Mouse (Mus musculus) bone marrow, adult 2 months (tissue): ENCODE results near the gene Rimbp3. TPM values are rescaled to one million over a fixed set of nuclear protein-coding genes. Genes with fewer than 3 reads are reported as not detected.

Experiments used
- H3K27ac ChIP-seq: fragments of 200-500 bp; 2 replicates; pipeline ENCODE4 v1.5.1; 2012; ENCODE audit warnings: low read depth, mild to moderate bottlenecking, control low read depth, inconsistent platforms, low read length; ENCODE audit not compliant: control insufficient read depth, poor library complexity, insufficient read depth
- H3K4me1 ChIP-seq: fragments of 200-500 bp; 2 replicates; pipeline ENCODE4 v1.6.1; 2011; ENCODE audit warnings: low read length; ENCODE audit not compliant: control insufficient read depth, insufficient read depth
- H3K4me3 ChIP-seq: fragments of 200-500 bp; replicated peaks from 2 replicates; pipeline ENCODE3; 2011; ENCODE audit warnings: mild to moderate bottlenecking, low read depth, low read length, control low read depth; ENCODE audit not compliant: control insufficient read depth
- CTCF ChIP-seq: fragments of 200-500 bp; IDR thresholded peaks from 2 replicates; pipeline ENCODE4 v1.5.1; 2011; ENCODE audit warnings: low read length, control low read depth; ENCODE audit not compliant: control insufficient read depth, insufficient read depth
- POLR2A ChIP-seq: fragments of 200-500 bp; IDR thresholded peaks from 2 replicates; pipeline ENCODE4 v1.6.1; 2011; ENCODE audit warnings: low read depth, mild to moderate bottlenecking, control low read depth, low read length, borderline replicate concordance; ENCODE audit not compliant: control insufficient read depth
- WGBS: fragments of 180-500 bp; shearing (Covaris S2); methylation state at CpG from one replicate; pipeline ENCODE4 v1.1.7; 2018; 5-methylcytosine and 5-hydroxymethylcytosine counted together
- polyA plus RNA-seq: library from polyadenylated mRNA; stranded (reverse); fragments of >200 nt; gene quantifications from 2 replicates; pipeline ENCODE4 v1.2.4, GENCODE M21; 2011; ENCODE audit warnings: low replicate concordance; ENCODE audit not compliant: missing spikeins, insufficient read depth, insufficient read length

The Rimbp3 gene
- polyA plus RNA-seq, 1 experiment, result not detected

DNA sequence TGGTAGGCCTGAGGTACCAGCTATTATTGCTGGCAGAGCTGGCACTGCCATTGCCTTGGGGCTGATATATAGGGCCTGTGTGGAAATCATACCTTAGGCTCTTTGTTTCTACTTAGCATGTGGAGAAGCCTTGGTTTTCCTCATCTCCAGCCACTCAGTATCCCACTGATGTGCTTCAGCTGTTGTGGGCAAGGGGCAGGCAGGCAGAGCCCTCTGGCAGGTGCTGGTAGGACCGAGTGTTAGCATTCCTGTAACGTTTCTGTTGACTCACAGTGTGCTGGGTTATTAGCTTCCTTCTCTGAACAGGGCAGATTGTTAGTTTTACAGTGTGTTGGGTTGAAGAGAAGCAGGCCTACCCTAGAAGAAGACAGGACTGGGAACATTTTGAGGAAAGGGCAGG is 46.9 kb downstream of the Rimbp3 start:
- 61% methylated on average over 2 of the region's 2 CpGs for WGBS
- no peak overlapping the region for H3K27ac ChIP-seq
- TF ChIP-seq POLR2A (no peak), CTCF (no peak)
- no peak overlapping the region for H3K4me3 ChIP-seq
- no peaks in the 10 kb centered on the region for H3K4me1 ChIP-seq

DNA sequence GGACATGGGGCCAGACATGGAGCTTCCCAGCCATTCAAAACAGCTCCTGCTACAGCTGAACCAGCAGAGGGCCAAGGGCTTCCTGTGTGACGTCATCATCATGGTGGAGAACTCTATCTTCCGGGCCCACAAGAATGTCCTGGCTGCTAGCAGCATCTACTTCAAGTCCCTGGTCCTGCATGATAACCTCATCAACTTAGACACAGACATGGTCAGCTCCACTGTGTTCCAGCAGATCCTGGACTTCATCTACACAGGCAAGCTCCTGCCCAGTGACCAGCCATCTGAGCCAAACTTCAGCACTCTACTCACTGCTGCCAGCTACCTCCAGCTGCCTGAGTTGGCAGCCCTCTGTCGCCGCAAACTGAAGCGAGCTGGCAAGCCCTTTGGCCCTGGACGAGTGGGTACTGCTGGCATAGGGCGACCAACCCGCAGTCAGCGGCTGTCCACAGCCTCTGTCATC is 49.0 kb downstream of the Rimbp3 start:
- 81% methylated on average over 9 of the region's 9 CpGs for WGBS
- no peak overlapping the region for H3K4me3 ChIP-seq
- TF ChIP-seq CTCF, result 0 out of 2 replicates have a peak, but pooled peaks have one; percentile 2
- no peak for TF ChIP-seq POLR2A
- no peaks in the 10 kb centered on the region for H3K4me1 ChIP-seq
- no peak overlapping the region for H3K27ac ChIP-seq

DNA sequence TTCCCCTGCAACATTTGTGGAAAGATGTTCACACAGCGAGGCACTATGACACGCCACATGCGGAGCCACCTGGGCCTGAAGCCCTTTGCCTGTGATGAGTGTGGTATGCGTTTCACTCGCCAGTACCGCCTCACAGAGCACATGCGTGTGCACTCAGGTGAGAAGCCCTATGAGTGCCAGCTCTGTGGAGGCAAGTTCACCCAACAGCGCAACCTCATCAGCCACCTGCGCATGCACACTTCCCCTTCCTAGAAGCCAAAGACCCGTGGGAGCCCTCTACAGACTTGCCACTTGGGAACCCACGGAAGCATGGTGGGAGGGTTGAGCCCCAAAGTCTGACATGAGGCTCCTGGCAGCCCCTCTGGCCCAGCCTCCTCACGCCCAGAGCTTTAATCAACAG is 50.5 kb downstream of the Rimbp3 start:
- no peaks in the 10 kb centered on the region for H3K4me1 ChIP-seq
- no peak overlapping the region for H3K27ac ChIP-seq
- no peak for TF ChIP-seq POLR2A
- TF ChIP-seq CTCF, result no peak
- 72% methylated on average over 12 of the region's 12 CpGs for WGBS
- no peak overlapping the region for H3K4me3 ChIP-seq

DNA sequence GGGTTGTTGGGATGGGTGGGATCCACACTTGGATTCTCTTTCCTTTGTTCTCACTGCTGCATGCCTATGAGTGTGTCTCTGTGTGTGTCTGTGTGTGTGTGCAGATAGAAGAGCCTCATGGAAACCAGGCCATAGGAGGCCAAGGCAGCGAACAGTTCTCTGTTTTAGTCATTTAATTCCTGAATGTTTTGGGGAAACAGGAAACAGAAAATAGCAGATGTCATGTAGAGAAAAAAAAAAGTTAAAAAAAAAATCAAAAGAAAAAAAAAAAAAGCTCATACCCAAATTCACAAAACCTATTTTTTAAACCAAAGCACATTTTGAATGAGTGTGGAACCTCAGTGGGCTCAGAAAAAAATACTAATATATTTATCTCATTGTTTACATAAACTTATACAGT is 52.9 kb downstream of the Rimbp3 start:
- TF ChIP-seq POLR2A, result no peak
- no peak for TF ChIP-seq CTCF
- H3K4me3 ChIP-seq, result no peak overlapping the region
- no peaks in the 10 kb centered on the region for H3K4me1 ChIP-seq
- WGBS, result 79% methylated on average over 1 of the region's 1 CpGs
- H3K27ac ChIP-seq, result no peak overlapping the region

Other genes with a start within 250 kb of the Rimbp3 start
- gene Mapk1, start 225.2 kb upstream of the Rimbp3 start, polyA plus RNA-seq, result 65.8 and 76.8 TPM in 2 replicates
- 1.4 TPM in 1 of 2 replicates, not detected in the other for gene Ypel1, start 138.9 kb upstream of the Rimbp3 start, polyA plus RNA-seq
- gene Ppil2, start 97.3 kb upstream of the Rimbp3 start, polyA plus RNA-seq, result 54.0 and 99.6 TPM in 2 replicates
- gene 2610318N02Rik, start 83.4 kb upstream of the Rimbp3 start, polyA plus RNA-seq, result 15.1 and 23.6 TPM in 2 replicates
- gene Sdf2l1, start 76.2 kb upstream of the Rimbp3 start, polyA plus RNA-seq, result 10.8 and 28.0 TPM in 2 replicates
- 2.9 and 5.4 TPM in 2 replicates for gene Ydjc, start 64.0 kb upstream of the Rimbp3 start, polyA plus RNA-seq
- 0.61 and 1.8 TPM in 2 replicates for gene Ccdc116, start 61.4 kb upstream of the Rimbp3 start, polyA plus RNA-seq
- gene Ube2l3, start 6.0 kb upstream of the Rimbp3 start, polyA plus RNA-seq, result 70.5 and 97.7 TPM in 2 replicates
- 1.2 and 3.5 TPM in 2 replicates for gene Hic2, start 25.0 kb downstream of the Rimbp3 start, polyA plus RNA-seq
- gene Tmem191c, start 67.5 kb downstream of the Rimbp3 start, polyA plus RNA-seq, result 11.5 and 35.5 TPM in 2 replicates
- 0.63 and 2.3 TPM in 2 replicates for gene Serpind1, start 122.8 kb downstream of the Rimbp3 start, polyA plus RNA-seq
- gene Snap29, start 197.4 kb downstream of the Rimbp3 start, polyA plus RNA-seq, result 7.7 and 14.5 TPM in 2 replicates
- gene Pi4ka, start 197.7 kb downstream of the Rimbp3 start, polyA plus RNA-seq, result 26.4 and 46.1 TPM in 2 replicates
- gene Crkl, start 243.4 kb downstream of the Rimbp3 start, polyA plus RNA-seq, result 10.5 and 18.7 TPM in 2 replicates